Mouse (Mus musculus) stomach, postnatal 0 days (tissue): ENCODE data around the gene Galnt7. TPM values are rescaled to one million over a fixed set of nuclear protein-coding genes. Genes with fewer than 3 reads are reported as not detected.
A peak's percentile ranks its signal among the peaks of the same experiment; 100 is the strongest.

Experiments
- ATAC-seq: fragments of 200-750 bp; cut with Nextera tagmentation; 2 replicates; pipeline ENCODE4 v1.8.0; 2017; ENCODE audit not compliant: low FRiP score, low TSS enrichment
- DNase-seq: peaks from one replicate; pipeline ENCODE4 v3.0.0-alpha.2; 2016; ENCODE audit warnings: low spot score
- H3K27ac ChIP-seq: fragments of 300-500 bp; sonication (generic); replicated peaks from 2 replicates; pipeline ENCODE4 v1.5.1; 2014; ENCODE audit warnings: mild to moderate bottlenecking, control low read depth
- H3K27me3 ChIP-seq: fragments of 300-500 bp; sonication (generic); 2 replicates; pipeline ENCODE4 v1.6.1; 2014; ENCODE audit warnings: low read length; ENCODE audit not compliant: control insufficient read depth, insufficient read depth
- H3K36me3 ChIP-seq: fragments of 300-500 bp; sonication (generic); 2 replicates; pipeline ENCODE4 v1.6.1; 2014; ENCODE audit warnings: low read length, mixed read lengths; ENCODE audit not compliant: control insufficient read depth, insufficient read depth
- H3K4me1 ChIP-seq: fragments of 300-500 bp; sonication (generic); replicated peaks from 2 replicates; pipeline ENCODE4 v1.6.1; 2014; ENCODE audit warnings: antibody characterized with exemption; ENCODE audit not compliant: control insufficient read depth, insufficient read depth
- H3K4me2 ChIP-seq: fragments of 300-500 bp; sonication (generic); replicated peaks from 2 replicates; pipeline ENCODE4 v1.6.1; 2014; ENCODE audit warnings: low read depth, mild to moderate bottlenecking, control low read depth, moderate library complexity
- H3K4me3 ChIP-seq: fragments of 300-500 bp; sonication (generic); 2 replicates; pipeline ENCODE4 v1.5.1; 2014; ENCODE audit warnings: low read depth, low read length, control low read depth
- H3K9ac ChIP-seq: fragments of 300-500 bp; sonication (generic); 2 replicates; pipeline ENCODE4 v1.6.1; 2014; ENCODE audit warnings: mild to moderate bottlenecking, low read length, control low read depth, mixed read lengths
- H3K9me3 ChIP-seq: fragments of 300-500 bp; sonication (generic); 2 replicates; pipeline ENCODE4 v1.6.1; 2016; ENCODE audit warnings: low read length; ENCODE audit not compliant: control insufficient read depth
- CTCF ChIP-seq: IDR thresholded peaks from 2 replicates; pipeline ENCODE4 v1.5.1; 2016; ENCODE audit warnings: antibody characterized with exemption, low read depth, mild to moderate bottlenecking, moderate library complexity
- EP300 ChIP-seq: optimal IDR thresholded peaks from 2 replicates; pipeline ENCODE3; 2016; ENCODE audit warnings: antibody characterized with exemption
- WGBS: fragments of 180-500 bp; shearing (Covaris S2); extraction: QIAGEN DNeasy Blood & Tissue Kit; methylation state at CpG from one replicate; pipeline ENCODE4 v1.1.7; 2014; 5-methylcytosine and 5-hydroxymethylcytosine counted together
- polyA plus RNA-seq: library from polyadenylated mRNA; unstranded; fragments of >200 nt; fragmentation: Nextera tagmentation; extraction: Ambion mirVana; gene quantifications from 2 replicates; pipeline ENCODE4 v1.2.1, GENCODE M21; 2015

The Galnt7 gene
- polyA plus RNA-seq, 1 experiment from 2014 or later: 30.6 TPM

DNA sequence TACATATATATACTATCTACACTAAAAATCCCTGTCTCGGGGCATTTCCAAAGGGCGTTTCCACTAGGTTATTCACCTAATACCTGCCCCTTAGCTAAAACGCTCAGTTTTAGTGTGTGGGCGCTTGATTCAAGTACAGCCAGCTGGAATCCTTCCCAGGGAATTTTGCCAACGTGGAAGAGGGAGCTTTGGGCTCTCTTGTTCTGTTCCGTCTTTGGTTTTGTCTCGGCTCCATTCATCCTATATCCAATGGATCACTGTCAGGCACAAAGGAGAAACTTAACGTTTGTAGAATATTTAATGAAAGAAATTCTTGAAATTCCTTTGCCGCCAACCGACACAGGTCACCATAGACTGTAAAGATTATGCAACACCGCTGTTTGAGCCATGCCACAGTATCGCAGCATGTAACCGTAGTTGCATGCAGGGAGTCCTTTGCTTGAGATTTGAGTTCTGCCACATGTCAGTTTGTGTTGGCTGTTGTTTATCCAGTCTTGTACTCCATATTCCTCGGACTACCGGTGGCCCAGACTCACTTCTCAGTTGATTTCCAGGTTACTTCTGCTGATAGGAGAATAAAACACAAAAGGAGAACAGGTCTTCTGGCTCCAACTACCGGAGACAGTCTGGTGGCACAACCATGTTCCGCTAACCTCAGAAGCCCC is 153.9 kb downstream of the Galnt7 start:
- ATAC-seq (peak; percentile 63; the same call in 1 of the 2 replicates), DNase-seq (peak; percentile 55)
- H3K27me3 ChIP-seq: no peaks in the 10 kb centered on the region
- TF ChIP-seq EP300: no peak
- TF ChIP-seq CTCF: peak; percentile 25
- no peak overlapping the region for H3K27ac ChIP-seq
- peak overlapping the region; percentile 48 for H3K4me2 ChIP-seq
- no peak overlapping the region for H3K9ac ChIP-seq
- H3K9me3 ChIP-seq: no peaks in the 10 kb centered on the region
- 26% methylated on average over 17 of the region's 17 CpGs for WGBS
- H3K36me3 ChIP-seq: no peaks in the 10 kb centered on the region
- H3K4me1 ChIP-seq: no peaks in the 10 kb centered on the region
- H3K4me3 ChIP-seq: peak overlapping the region; percentile 10; the same call in 1 of the 2 replicates

DNA sequence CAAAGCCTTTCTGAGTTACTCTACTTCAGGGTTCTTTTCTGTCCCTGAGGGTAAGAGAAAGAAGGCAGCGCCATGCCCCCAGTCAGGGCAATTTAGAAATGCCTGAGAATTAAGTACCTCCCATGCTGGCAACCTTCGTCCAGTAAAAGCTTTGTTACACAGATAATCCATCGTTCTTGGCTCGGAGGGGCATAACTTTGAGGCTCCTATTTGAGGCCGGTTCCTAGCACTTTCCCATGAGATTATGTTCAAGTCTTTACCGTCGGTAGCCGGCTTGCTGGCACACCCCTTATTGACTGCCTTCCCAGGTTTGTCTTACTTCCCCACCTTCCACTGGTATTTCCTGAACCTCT is 154.4 kb downstream of the Galnt7 start:
- no peaks in the 10 kb centered on the region for H3K9me3 ChIP-seq
- H3K27ac ChIP-seq: peak overlapping the region; percentile 35; the same call in 1 of the 2 replicates
- no peak for TF ChIP-seq EP300
- TF ChIP-seq CTCF: no peak
- H3K4me3 ChIP-seq: peak overlapping the region; percentile 10; the same call in 1 of the 2 replicates
- ATAC-seq: no peak
- no peaks in the 10 kb centered on the region for H3K36me3 ChIP-seq
- H3K9ac ChIP-seq: no peak overlapping the region
- DNase-seq: no peak
- H3K27me3 ChIP-seq: no peaks in the 10 kb centered on the region
- no peaks in the 10 kb centered on the region for H3K4me1 ChIP-seq
- H3K4me2 ChIP-seq: peak overlapping the region; percentile 48
- 36% methylated on average over 8 of the region's 8 CpGs for WGBS

DNA sequence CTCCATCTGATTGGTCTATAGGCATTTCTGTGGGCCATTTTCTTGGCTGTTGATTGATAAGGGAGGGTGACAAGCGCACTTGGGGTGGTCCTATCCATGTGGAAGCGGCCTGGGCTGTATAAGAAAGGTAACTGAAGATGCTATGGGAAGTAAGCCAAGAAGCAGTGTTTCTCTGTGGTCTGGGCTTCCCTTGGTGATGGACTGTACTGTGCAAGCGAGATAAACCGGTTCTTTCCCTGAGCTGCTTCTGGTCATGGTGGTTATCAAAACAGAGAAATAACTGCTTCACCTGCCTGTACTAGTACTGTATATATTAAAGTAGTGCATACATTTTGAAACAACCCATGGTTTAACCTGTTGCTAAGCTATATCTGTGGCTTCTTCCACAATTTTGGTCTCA is 161.0 kb downstream of the Galnt7 start:
- DNase-seq: no peak
- TF ChIP-seq CTCF (no peak), EP300 (no peak)
- no peaks in the 10 kb centered on the region for H3K9me3 ChIP-seq
- H3K4me3 ChIP-seq: no peak overlapping the region
- H3K4me2 ChIP-seq: no peak overlapping the region
- H3K4me1 ChIP-seq: no peaks in the 10 kb centered on the region
- no peak for ATAC-seq
- H3K36me3 ChIP-seq: no peaks in the 10 kb centered on the region
- H3K9ac ChIP-seq: no peak overlapping the region
- H3K27me3 ChIP-seq: no peaks in the 10 kb centered on the region
- WGBS: 82% methylated on average over 4 of the region's 4 CpGs
- no peak overlapping the region for H3K27ac ChIP-seq

DNA sequence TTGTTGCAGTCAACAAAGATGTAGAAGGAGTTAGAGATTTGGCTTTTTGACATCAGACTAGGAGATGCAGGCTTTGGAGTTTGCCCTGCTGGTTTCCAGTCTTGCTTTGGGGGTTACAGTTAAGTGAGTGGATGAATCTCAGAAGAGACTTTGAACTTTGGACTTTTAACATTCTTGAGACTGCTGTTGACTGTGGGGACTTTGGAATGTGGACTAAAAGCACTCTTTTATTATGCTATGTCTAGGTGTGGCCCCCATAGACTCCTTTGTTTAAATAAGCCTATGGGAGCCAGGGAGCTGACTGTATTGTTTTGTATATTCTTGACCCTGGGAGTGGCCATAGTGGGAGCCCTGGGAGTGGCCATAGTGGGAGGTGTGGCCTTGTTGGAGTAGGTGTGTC is 162.9 kb downstream of the Galnt7 start:
- H3K27me3 ChIP-seq: no peaks in the 10 kb centered on the region
- H3K4me3 ChIP-seq: no peak overlapping the region
- DNase-seq (no peak), ATAC-seq (peak; percentile 58; the same call in 1 of the 2 replicates)
- H3K4me1 ChIP-seq: no peaks in the 10 kb centered on the region
- no peak overlapping the region for H3K27ac ChIP-seq
- H3K9ac ChIP-seq: no peak overlapping the region
- no peaks in the 10 kb centered on the region for H3K9me3 ChIP-seq
- H3K4me2 ChIP-seq: no peak overlapping the region
- TF ChIP-seq EP300: no peak
- no peaks in the 10 kb centered on the region for H3K36me3 ChIP-seq

DNA sequence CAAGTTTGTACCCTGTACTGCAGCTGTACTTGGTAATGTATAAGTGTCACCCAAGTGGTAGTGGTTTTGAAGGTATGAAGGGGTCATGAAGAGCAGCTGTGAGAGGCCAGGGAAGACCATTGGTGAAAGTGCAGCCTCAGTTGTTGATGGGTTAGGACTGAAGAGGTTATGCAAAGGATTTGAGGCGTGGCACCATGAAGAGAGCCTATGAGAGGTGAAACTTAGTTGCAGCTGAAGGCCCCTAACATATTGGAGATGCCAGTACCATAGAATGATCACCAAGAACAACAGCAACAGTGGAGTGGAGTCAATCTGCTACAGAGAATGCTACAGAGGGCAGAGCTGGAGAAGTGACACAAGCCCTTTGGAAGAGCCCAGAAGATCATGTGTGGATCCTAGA is 163.5 kb downstream of the Galnt7 start:
- H3K27ac ChIP-seq: 0 out of 2 replicates have a peak overlapping the region, but pooled peaks have one; percentile 61
- H3K4me3 ChIP-seq: no peak overlapping the region
- TF ChIP-seq EP300 (no peak), CTCF (no peak)
- no peaks in the 10 kb centered on the region for H3K36me3 ChIP-seq
- DNase-seq: no peak
- no peaks in the 10 kb centered on the region for H3K4me1 ChIP-seq
- no peaks in the 10 kb centered on the region for H3K27me3 ChIP-seq
- 100% methylated on average over 1 of the region's 1 CpGs for WGBS
- H3K9me3 ChIP-seq: no peaks in the 10 kb centered on the region
- no peak for ATAC-seq
- H3K4me2 ChIP-seq: no peak overlapping the region
- no peak overlapping the region for H3K9ac ChIP-seq

DNA sequence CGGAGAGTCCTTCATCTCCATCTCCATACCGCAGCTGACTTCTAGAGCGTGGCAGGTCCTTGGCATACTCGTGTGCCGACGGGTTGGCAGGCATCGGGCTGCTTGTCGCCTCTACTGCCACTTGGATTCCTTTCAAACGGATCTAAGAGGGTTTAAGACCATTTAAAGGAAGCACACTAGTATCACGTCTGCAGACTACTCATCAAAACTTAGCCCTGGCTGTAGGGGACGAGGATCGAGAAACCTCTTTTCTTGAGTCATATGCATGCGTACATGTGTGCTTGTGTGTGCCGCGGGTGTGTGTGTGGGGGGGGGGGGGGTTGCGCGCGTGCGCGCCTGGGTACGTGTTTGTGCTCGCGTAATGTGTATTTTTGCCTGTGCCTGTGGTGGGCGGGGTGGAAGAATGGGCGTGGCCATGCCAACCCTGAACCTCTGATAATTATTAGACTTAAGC is 164.5 kb downstream of the Galnt7 start:
- no peak for TF ChIP-seq CTCF
- TF ChIP-seq EP300: no peak
- Histone ChIP-seq H3K27me3 (no peaks in the 10 kb centered on the region), H3K27ac (peak overlapping the region; percentile 78), H3K9ac (peak overlapping the region; percentile 56), H3K4me2 (peak overlapping the region; percentile 64), H3K4me3 (peak overlapping the region; percentile 97), H3K4me1 (no peaks in the 10 kb centered on the region), H3K36me3 (no peaks in the 10 kb centered on the region), H3K9me3 (no peaks in the 10 kb centered on the region)
- WGBS: under 1% methylated on average over 25 of the region's 25 CpGs
- ATAC-seq (peak; percentile 67), DNase-seq (peak; percentile 89)
